Mouse (Mus musculus) liver, embryonic 12.5 days (tissue): ENCODE results near the gene Cyp2j6. TPM values are rescaled to one million over a fixed set of nuclear protein-coding genes. Genes with fewer than 3 reads are reported as not detected.
"Not testable (repeated sequence)": the region's sequence is repeated elsewhere in the genome, so short reads cannot be mapped to it uniquely, and the experiment has no call there.

ENCODE experiments used
- ATAC-seq: fragments of 200-750 bp; cut with Nextera tagmentation; 2 replicates; pipeline ENCODE4 v1.8.0; 2017; ENCODE audit warnings: moderate number of reproducible peaks, mild to moderate bottlenecking, moderate library complexity
- H3K27ac ChIP-seq: fragments of 300-500 bp; sonication (generic); 2 replicates; pipeline ENCODE4 v1.5.1; 2016; ENCODE audit warnings: mild to moderate bottlenecking
- H3K27me3 ChIP-seq: fragments of 300-500 bp; sonication (generic); replicated peaks from 2 replicates; pipeline ENCODE4 v1.6.1; 2016; ENCODE audit warnings: mild to moderate bottlenecking, moderate library complexity
- H3K36me3 ChIP-seq: fragments of 300-500 bp; sonication (generic); 2 replicates; pipeline ENCODE4 v1.6.1; 2016; ENCODE audit warnings: mild to moderate bottlenecking, moderate library complexity
- H3K4me1 ChIP-seq: fragments of 300-500 bp; sonication (generic); 2 replicates; pipeline ENCODE4 v1.6.1; 2016
- H3K4me2 ChIP-seq: fragments of 300-500 bp; sonication (generic); 2 replicates; pipeline ENCODE4 v1.6.1; 2016; ENCODE audit warnings: mild to moderate bottlenecking, moderate library complexity
- H3K4me3 ChIP-seq: fragments of 300-500 bp; sonication (generic); 2 replicates; pipeline ENCODE4 v1.5.1; 2016; ENCODE audit warnings: mild to moderate bottlenecking, moderate library complexity
- H3K9ac ChIP-seq: fragments of 300-500 bp; sonication (generic); 2 replicates; pipeline ENCODE4 v1.6.1; 2016; ENCODE audit warnings: mild to moderate bottlenecking, moderate library complexity
- H3K9me3 ChIP-seq: fragments of 300-500 bp; sonication (generic); replicated peaks from 2 replicates; pipeline ENCODE4 v1.6.1; 2016; ENCODE audit warnings: mild to moderate bottlenecking, moderate library complexity
- WGBS: fragments of 180-500 bp; shearing (Covaris S2); methylation state at CpG from one replicate; pipeline ENCODE4 v1.1.7; 2016; ENCODE audit not compliant: insufficient replicate concordance; 5-methylcytosine and 5-hydroxymethylcytosine counted together
- polyA plus RNA-seq: library from polyadenylated mRNA; unstranded; fragments of >200 nt; fragmentation: Nextera tagmentation; extraction: Ambion mirVana; gene quantifications from 2 replicates; pipeline ENCODE4 v1.2.1, GENCODE M21; 2016

The Cyp2j6 gene
- polyA plus RNA-seq = 1.4 TPM in 2 replicates

- peak within 1 kb of the TSS; percentile 40 for H3K4me3 ChIP-seq
- no peaks in the 10 kb centered on the region for H3K9me3 ChIP-seq
- ATAC-seq = peak; percentile 72
- H3K27ac ChIP-seq = no peak within 1 kb of the TSS
- no peaks in the 10 kb centered on the region for H3K4me1 ChIP-seq
- WGBS = 3% methylated on average over 16 of the region's 16 CpGs
- H3K36me3 ChIP-seq = no peaks in the 10 kb centered on the region
- peak within 1 kb of the TSS; percentile 28; the same call in 1 of the 2 replicates for H3K9ac ChIP-seq
- no peaks in the 10 kb centered on the region for H3K27me3 ChIP-seq
- peak within 1 kb of the TSS; percentile 47 for H3K4me2 ChIP-seq
These were observed at the start of gene Cyp2j6 for GRCm38 (mm10) chr4:96553133-96553819. Gene Cyp2j6, minus strand, starts transcription at chr4:96553661.

DNA sequence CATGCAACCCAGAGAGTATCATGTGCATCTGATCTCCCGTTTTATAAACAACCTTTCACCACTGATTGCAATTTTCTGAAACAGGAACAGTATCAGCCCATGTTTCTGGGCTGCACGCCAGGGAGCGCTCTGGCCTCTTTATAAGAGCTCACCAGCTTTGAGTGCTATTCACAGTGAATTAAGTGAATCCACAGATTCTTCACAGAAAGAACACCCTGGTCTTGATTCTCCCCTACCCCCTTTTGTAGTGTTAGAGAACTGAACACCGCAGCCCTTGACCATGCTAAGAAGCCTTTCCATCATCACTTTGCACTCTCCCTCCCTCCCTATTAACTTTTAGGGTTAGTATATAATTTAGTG, 38.3 kb upstream of the Cyp2j6 start:
- Histone ChIP-seq H3K27ac (no peak overlapping the region), H3K27me3 (no peaks in the 10 kb centered on the region), H3K9me3 (no peaks in the 10 kb centered on the region), H3K4me1 (no peaks in the 10 kb centered on the region), H3K9ac (no peak overlapping the region), H3K4me2 (peak overlapping the region; percentile 49), H3K4me3 (peak overlapping the region; percentile 22; the same call in 1 of the 2 replicates), H3K36me3 (no peaks in the 10 kb centered on the region)
- ATAC-seq = no peak
- 31% methylated on average over 4 of the region's 4 CpGs for WGBS

DNA sequence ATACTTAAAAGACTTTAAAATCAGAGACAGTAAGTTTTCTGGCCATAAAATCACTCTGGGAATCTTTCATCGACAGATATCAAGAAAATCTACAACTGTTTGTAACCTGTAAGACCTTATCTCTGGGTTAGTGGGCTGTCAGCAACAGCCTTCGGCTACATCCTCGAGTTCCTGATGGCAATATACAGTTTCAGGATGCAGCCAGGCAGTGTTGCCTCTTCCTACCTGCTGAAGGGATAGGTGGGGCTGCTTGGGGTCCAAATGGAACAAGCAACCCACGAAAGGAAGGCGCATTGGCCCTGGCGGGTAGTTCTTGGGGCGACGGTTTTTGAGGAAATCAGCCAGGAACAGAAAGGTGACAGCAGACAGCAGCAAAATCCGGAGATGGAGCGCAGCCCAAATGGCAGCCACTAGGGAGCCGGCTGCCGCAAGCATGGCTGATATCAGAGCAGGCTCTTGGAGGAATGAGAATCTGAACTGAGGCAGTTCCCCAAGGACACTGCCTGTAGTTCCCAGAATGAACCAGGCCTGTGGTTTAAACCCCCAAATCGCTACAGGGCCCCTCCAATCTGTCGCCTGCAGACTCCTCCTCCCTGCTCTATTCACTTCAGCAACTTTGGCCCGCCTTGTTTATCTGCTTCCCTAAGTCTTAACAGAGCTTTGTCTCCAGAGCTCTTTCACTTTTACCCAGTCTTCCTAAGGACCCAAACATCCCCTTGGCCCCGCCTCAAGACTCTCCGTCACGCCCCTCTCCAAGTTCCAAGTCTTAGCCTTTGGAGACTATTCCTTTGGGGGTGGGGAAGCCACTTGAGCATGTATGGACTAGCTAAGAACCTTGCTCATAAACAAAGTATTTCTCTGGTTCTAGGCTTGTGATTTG, 37.7 kb upstream of the Cyp2j6 start, which contains the start of gene Cyp2j9:
Gene Cyp2j9 (minus strand): TSS at position 668 of the 880 bp plus-strand sequence.
- no peaks in the 10 kb centered on the region for H3K4me1 ChIP-seq
- H3K9me3 ChIP-seq = no peaks in the 10 kb centered on the region
- peak within 1 kb of the TSS; percentile 49 for H3K4me2 ChIP-seq
- H3K4me3 ChIP-seq = peak within 1 kb of the TSS; percentile 22
- no peak within 1 kb of the TSS for H3K9ac ChIP-seq
- no peaks in the 10 kb centered on the region for H3K36me3 ChIP-seq
- H3K27ac ChIP-seq = no peak within 1 kb of the TSS
- ATAC-seq = 0 out of 2 replicates have a peak, but pooled peaks have one; percentile 32
- no peaks in the 10 kb centered on the region for H3K27me3 ChIP-seq
- 6% methylated on average over 18 of the region's 18 CpGs for WGBS

DNA sequence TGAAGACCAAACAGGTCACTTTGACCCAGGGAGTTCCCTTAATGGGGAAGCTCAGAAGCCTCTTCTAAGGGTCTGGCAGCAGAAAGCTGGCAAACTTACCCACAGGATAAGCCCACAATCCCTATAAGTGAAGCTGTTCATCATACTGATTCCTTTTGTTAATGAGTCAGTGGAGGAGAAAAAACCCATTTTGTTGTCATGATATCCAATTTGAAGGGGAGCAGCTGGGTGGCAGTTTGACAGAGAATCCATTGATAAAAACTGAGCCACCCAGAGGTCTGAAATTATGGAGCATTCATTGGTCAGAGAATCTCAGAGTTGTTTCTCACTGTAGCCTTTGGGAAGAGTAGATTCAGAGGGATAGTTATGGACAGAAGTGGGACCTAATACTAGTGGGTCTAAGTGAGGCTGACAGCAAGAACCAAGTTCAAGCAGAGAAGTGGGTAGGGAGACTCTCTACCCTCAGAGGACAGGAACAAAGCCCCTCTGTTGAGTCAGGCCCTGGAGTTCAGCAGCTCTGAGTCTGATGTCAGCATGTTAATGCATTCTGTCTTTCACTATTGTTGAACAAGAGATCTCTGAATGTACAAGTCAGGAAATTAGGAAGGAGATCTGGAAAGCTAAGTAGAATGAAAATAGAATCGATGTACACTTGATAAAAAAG, 28.1 kb upstream of the Cyp2j6 start:
- H3K4me2 ChIP-seq = no peak overlapping the region
- no peaks in the 10 kb centered on the region for H3K27me3 ChIP-seq
- ATAC-seq = no peak
- no peaks in the 10 kb centered on the region for H3K9me3 ChIP-seq
- no peak overlapping the region for H3K9ac ChIP-seq
- 55% methylated on average over 1 of the region's 1 CpGs for WGBS
- H3K36me3 ChIP-seq = no peaks in the 10 kb centered on the region
- no peaks in the 10 kb centered on the region for H3K4me1 ChIP-seq
- H3K27ac ChIP-seq = no peak overlapping the region
- no peak overlapping the region for H3K4me3 ChIP-seq

GRCm38 (mm10) chr4:96580351-96580750, 26.9 kb upstream of the Cyp2j6 start:
- H3K27me3 ChIP-seq, H3K4me3 ChIP-seq, H3K36me3 ChIP-seq, ATAC-seq, H3K27ac ChIP-seq, H3K9me3 ChIP-seq, H3K4me1 ChIP-seq, H3K9ac ChIP-seq, H3K4me2 ChIP-seq: not testable (repeated sequence)
- 52% methylated on average over 6 of the region's 6 CpGs for WGBS

GRCm38 (mm10) chr4:96569442-96569841, 16.0 kb upstream of the Cyp2j6 start:
- no peak overlapping the region for H3K4me2 ChIP-seq
- H3K9ac ChIP-seq = no peak overlapping the region
- H3K4me3 ChIP-seq = no peak overlapping the region
- H3K36me3 ChIP-seq = no peaks in the 10 kb centered on the region
- H3K27ac ChIP-seq = no peak overlapping the region
- WGBS = 27% methylated on average over 3 of the region's 3 CpGs
- no peaks in the 10 kb centered on the region for H3K4me1 ChIP-seq
- H3K27me3 ChIP-seq = no peaks in the 10 kb centered on the region
- H3K9me3 ChIP-seq = no peaks in the 10 kb centered on the region
- ATAC-seq = no peak

DNA sequence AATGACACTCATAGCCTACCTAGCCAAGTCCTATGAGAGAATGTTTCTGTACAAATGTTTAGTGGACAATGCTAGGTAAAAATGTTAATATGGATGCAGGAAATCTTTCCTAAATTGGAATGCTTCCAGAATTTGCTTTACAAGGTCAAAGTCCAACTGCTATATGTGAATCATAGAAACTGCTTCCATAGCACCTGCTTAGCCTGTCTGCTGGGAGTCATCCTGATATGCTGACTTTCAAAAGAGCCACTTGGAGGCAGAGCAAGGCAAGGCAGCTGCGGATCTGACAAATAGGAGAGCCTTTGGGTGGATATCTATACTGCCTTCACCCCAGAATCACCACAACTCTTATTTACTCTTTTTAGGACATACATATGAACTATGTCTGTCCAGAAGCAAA, 14.5 kb upstream of the Cyp2j6 start:
- H3K4me1 ChIP-seq = no peaks in the 10 kb centered on the region
- H3K9me3 ChIP-seq = no peaks in the 10 kb centered on the region
- no peak overlapping the region for H3K27ac ChIP-seq
- H3K9ac ChIP-seq = no peak overlapping the region
- H3K36me3 ChIP-seq = no peaks in the 10 kb centered on the region
- H3K27me3 ChIP-seq = no peaks in the 10 kb centered on the region
- no peak for ATAC-seq
- H3K4me2 ChIP-seq = no peak overlapping the region
- H3K4me3 ChIP-seq = no peak overlapping the region
- WGBS = 78% methylated on average over 1 of the region's 1 CpGs

- no peak overlapping the region for H3K4me2 ChIP-seq
- no peaks in the 10 kb centered on the region for H3K27me3 ChIP-seq
- H3K9ac ChIP-seq = no peak overlapping the region
- no peak overlapping the region for H3K27ac ChIP-seq
- no peaks in the 10 kb centered on the region for H3K9me3 ChIP-seq
- H3K4me3 ChIP-seq = no peak overlapping the region
- H3K36me3 ChIP-seq = no peaks in the 10 kb centered on the region
- ATAC-seq = no peak
- H3K4me1 ChIP-seq = no peaks in the 10 kb centered on the region
These were observed 12.3 kb upstream of the Cyp2j6 start for GRCm38 (mm10) chr4:96565808-96566207.

- no peaks in the 10 kb centered on the region for H3K27me3 ChIP-seq
- H3K27ac ChIP-seq = no peak overlapping the region
- H3K9ac ChIP-seq = no peak overlapping the region
- no peaks in the 10 kb centered on the region for H3K4me1 ChIP-seq
- H3K4me2 ChIP-seq = no peak overlapping the region
- H3K36me3 ChIP-seq = no peaks in the 10 kb centered on the region
- no peak for ATAC-seq
- no peaks in the 10 kb centered on the region for H3K9me3 ChIP-seq
- 63% methylated on average over 1 of the region's 1 CpGs for WGBS
- H3K4me3 ChIP-seq = no peak overlapping the region
These were observed 7.0 kb upstream of the Cyp2j6 start for GRCm38 (mm10) chr4:96560464-96560863.

- WGBS = 62% methylated on average over 1 of the region's 1 CpGs
- Histone ChIP-seq H3K36me3 (no peaks in the 10 kb centered on the region), H3K9ac (no peak overlapping the region), H3K27ac (no peak overlapping the region), H3K4me3 (no peak overlapping the region), H3K4me1 (no peaks in the 10 kb centered on the region), H3K9me3 (no peaks in the 10 kb centered on the region), H3K27me3 (no peaks in the 10 kb centered on the region), H3K4me2 (no peak overlapping the region)
- no peak for ATAC-seq
These were observed 6.3 kb upstream of the Cyp2j6 start for GRCm38 (mm10) chr4:96559781-96560180.

GRCm38 (mm10) chr4:96551619-96552018, 1.8 kb downstream of the Cyp2j6 start:
- ATAC-seq = no peak
- Histone ChIP-seq H3K4me3 (no peak overlapping the region), H3K4me1 (no peaks in the 10 kb centered on the region), H3K4me2 (no peak overlapping the region), H3K36me3 (no peaks in the 10 kb centered on the region), H3K27ac (no peak overlapping the region), H3K9me3 (no peaks in the 10 kb centered on the region), H3K27me3 (no peaks in the 10 kb centered on the region), H3K9ac (no peak overlapping the region)
- 62% methylated on average over 3 of the region's 3 CpGs for WGBS

DNA sequence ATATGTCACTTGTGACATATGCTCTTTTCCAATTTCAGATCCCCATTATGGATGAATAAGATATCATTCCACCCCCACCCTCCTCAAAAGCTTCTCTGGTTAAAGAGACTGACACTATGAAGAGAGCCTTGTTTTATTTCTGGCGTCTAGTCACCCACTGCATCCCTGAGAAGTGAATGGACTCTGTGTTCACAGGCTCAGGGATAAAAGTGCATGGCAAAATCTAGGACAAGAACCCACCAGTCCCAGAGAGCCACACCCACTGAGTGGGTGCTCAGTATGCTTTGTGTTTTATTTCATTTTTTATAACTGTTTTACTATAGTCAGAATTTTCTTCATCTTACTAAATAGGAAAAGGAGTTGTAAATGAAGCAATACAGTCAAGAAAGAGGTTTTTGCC, 7.5 kb downstream of the Cyp2j6 start:
- WGBS = 48% methylated on average over 1 of the region's 1 CpGs
- Histone ChIP-seq H3K4me1 (no peaks in the 10 kb centered on the region), H3K9ac (no peak overlapping the region), H3K36me3 (no peaks in the 10 kb centered on the region), H3K27ac (no peak overlapping the region), H3K27me3 (no peaks in the 10 kb centered on the region), H3K4me2 (no peak overlapping the region), H3K4me3 (no peak overlapping the region), H3K9me3 (no peaks in the 10 kb centered on the region)
- no peak for ATAC-seq
